Mouse (Mus musculus): ENCODE data around the gene Coq3. TPM values are rescaled to one million over a fixed set of nuclear protein-coding genes. Genes with fewer than 3 reads are reported as not detected.
A peak's percentile ranks its signal among the peaks of the same experiment; 100 is the strongest.

Coq3 gene
- polyA plus RNA-seq (2015; fragmentation: Nextera tagmentation; extraction: Ambion mirVana) = 16.4 and 18.2 TPM in 2 replicates

GRCm38 (mm10) chr4:21879565-21880220, at the start of gene Coq3:
Coq3 (plus strand) TSS chr4:21879673.
- H3K4me1 ChIP-seq (ENCODE audit: control insufficient read depth, insufficient read depth, low read length) = peaks cover 4% of the 10 kb centered on the region; the same call in 1 of the 2 replicates
- no peaks in the 10 kb centered on the region for H3K27me3 ChIP-seq (ENCODE audit: control insufficient read depth, insufficient read depth, low read depth, low read length)
- whole genome bisulfite sequencing = 1% methylated on average over 46 of the region's 51 CpGs
- peak within 1 kb of the TSS; percentile 58 for H3K4me2 ChIP-seq (ENCODE audit: low read length)
- peak within 1 kb of the TSS; percentile 70 for H3K4me3 ChIP-seq (ENCODE audit: low read depth, low read length)
- ATAC-seq = peak; percentile 97
- H3K9ac ChIP-seq (ENCODE audit: low read depth, low read length) = peak within 1 kb of the TSS; percentile 83
- H3K27ac ChIP-seq (ENCODE audit: low read length) = peak within 1 kb of the TSS; percentile 90
- no peaks in the 10 kb centered on the region for H3K9me3 ChIP-seq (replicated peaks; ENCODE audit: control insufficient read depth, low read length, poor library complexity, severe bottlenecking)
- peaks cover 2% of the 10 kb centered on the region; the same call in 1 of the 2 replicates for H3K36me3 ChIP-seq (ENCODE audit: control insufficient read depth, insufficient read depth, low read length)

GRCm38 (mm10) chr4:21832844-21833243, 46.6 kb upstream of the Coq3 start:
- ATAC-seq = no peak
- WGBS = 95% methylated on average over 8 of the region's 8 CpGs

DNA sequence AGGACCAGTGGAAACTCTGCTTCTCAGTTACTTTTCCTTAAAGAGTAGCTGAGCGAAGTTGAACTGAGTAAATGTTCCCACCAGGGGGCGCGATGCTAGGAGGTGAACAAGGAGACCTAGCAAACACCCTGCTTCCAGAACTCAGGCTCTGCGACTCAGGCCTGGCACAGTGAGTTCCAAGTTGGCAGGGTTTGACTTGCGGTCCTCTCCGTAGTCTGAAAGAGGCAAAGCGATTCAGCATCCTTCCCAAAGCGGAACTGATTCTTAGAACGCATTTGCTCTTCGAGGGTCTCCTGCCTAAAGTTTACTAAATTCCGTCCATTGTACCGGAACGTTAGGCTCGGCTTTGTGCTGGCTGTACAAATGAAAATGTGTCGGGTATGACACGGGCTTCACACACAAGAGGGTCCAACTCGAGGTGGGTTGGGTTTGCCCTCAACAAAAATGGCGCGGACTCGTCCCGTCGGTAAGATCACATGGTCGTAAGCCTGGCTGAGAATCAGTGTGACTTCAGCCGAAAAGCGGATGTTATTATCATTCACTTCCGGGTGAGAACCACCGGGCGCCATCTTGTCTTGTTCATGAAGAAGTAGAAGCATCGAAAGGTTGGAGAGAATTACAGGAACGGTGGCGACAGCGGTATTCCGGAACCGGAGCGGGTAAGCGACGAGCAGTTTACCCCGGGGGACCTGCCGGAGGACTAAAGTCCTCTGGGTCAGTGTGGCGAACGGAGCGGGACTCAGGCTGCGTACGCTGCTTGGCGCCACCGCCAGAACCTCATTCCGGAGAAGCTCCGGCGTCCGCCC, 31.8 kb upstream of the Coq3 start, which contains the start of gene Pnisr:
Gene Pnisr (plus strand): TSS at position 103 of the 806 bp plus-strand sequence.
- peak; percentile 99 for ATAC-seq
- WGBS = under 1% methylated on average over 50 of the region's 50 CpGs
- H3K36me3 ChIP-seq (ENCODE audit: control insufficient read depth, insufficient read depth, low read length) = no peaks in the 10 kb centered on the region

More at GRCm38 (mm10) chr4:21832844-21833243, 46.6 kb upstream of the Coq3 start:
- no peaks in the 10 kb centered on the region for H3K9me3 ChIP-seq (replicated peaks; ENCODE audit: control insufficient read depth, low read length, poor library complexity, severe bottlenecking)
- no peak overlapping the region for H3K4me3 ChIP-seq (ENCODE audit: low read depth, low read length)
- no peaks in the 10 kb centered on the region for H3K4me1 ChIP-seq (ENCODE audit: control insufficient read depth, insufficient read depth, low read length)
- no peak overlapping the region for H3K4me2 ChIP-seq (ENCODE audit: low read length)
- H3K36me3 ChIP-seq (ENCODE audit: control insufficient read depth, insufficient read depth, low read length) = peaks cover 5% of the 10 kb centered on the region; the same call in 1 of the 2 replicates
- no peaks in the 10 kb centered on the region for H3K27me3 ChIP-seq (ENCODE audit: control insufficient read depth, insufficient read depth, low read depth, low read length)
- no peak overlapping the region for H3K9ac ChIP-seq (ENCODE audit: low read depth, low read length)
- H3K27ac ChIP-seq (ENCODE audit: low read length) = no peak overlapping the region

DNA sequence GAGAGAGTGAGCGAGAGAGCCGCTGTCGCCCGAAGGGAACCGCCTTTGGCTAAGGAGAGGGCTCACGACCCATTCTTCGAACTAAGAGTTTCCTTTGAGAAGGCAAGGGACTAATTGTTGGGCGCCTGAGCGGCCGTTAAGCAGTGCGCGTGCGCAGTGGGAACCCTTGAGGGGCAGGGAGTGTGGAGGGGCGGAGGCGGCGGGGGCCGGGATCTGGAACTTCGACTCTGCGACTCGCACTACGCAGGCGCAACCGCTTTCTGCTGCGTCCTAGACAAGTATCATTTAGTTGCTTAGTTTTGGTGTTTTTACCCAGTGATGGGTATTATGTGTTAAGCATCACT, 31.2 kb upstream of the Coq3 start:
- H3K4me2 ChIP-seq (ENCODE audit: low read length) = peak overlapping the region; percentile 54
- ATAC-seq = peak; percentile 91
- under 1% methylated on average over 24 of the region's 24 CpGs for WGBS
- H3K9me3 ChIP-seq (replicated peaks; ENCODE audit: control insufficient read depth, low read length, poor library complexity, severe bottlenecking) = no peaks in the 10 kb centered on the region
- no peaks in the 10 kb centered on the region for H3K36me3 ChIP-seq (ENCODE audit: control insufficient read depth, insufficient read depth, low read length)
- peak overlapping the region; percentile 99 for H3K27ac ChIP-seq (ENCODE audit: low read length)
- H3K9ac ChIP-seq (ENCODE audit: low read depth, low read length) = peak overlapping the region; percentile 95
- H3K27me3 ChIP-seq (ENCODE audit: control insufficient read depth, insufficient read depth, low read depth, low read length) = no peaks in the 10 kb centered on the region
- peaks cover 20% of the 10 kb centered on the region for H3K4me1 ChIP-seq (ENCODE audit: control insufficient read depth, insufficient read depth, low read length)
- H3K4me3 ChIP-seq (ENCODE audit: low read depth, low read length) = peak overlapping the region; percentile 93

More for the DNA sequence above, 31.8 kb upstream of the Coq3 start, which contains the start of gene Pnisr:
- Histone ChIP-seq H3K27ac (ENCODE audit: low read length) (peak within 1 kb of the TSS; percentile 99), H3K27me3 (ENCODE audit: control insufficient read depth, insufficient read depth, low read depth, low read length) (no peaks in the 10 kb centered on the region), H3K4me1 (ENCODE audit: control insufficient read depth, insufficient read depth, low read length) (peaks cover 20% of the 10 kb centered on the region), H3K4me3 (ENCODE audit: low read depth, low read length) (peak within 1 kb of the TSS; percentile 93), H3K9me3 (replicated peaks; ENCODE audit: control insufficient read depth, low read length, poor library complexity, severe bottlenecking) (no peaks in the 10 kb centered on the region), H3K9ac (ENCODE audit: low read depth, low read length) (peak within 1 kb of the TSS; percentile 95), H3K4me2 (ENCODE audit: low read length) (peak within 1 kb of the TSS; percentile 54)

GRCm38 (mm10) chr4:21857481-21857880, 22.0 kb upstream of the Coq3 start:
- WGBS = 77% methylated on average over 1 of the region's 1 CpGs
- peaks cover 21% of the 10 kb centered on the region for H3K36me3 ChIP-seq (ENCODE audit: control insufficient read depth, insufficient read depth, low read length)
- no peak overlapping the region for H3K27ac ChIP-seq (ENCODE audit: low read length)
- no peak overlapping the region for H3K4me3 ChIP-seq (ENCODE audit: low read depth, low read length)
- no peak for ATAC-seq
- no peaks in the 10 kb centered on the region for H3K27me3 ChIP-seq (ENCODE audit: control insufficient read depth, insufficient read depth, low read depth, low read length)
- no peaks in the 10 kb centered on the region for H3K4me1 ChIP-seq (ENCODE audit: control insufficient read depth, insufficient read depth, low read length)
- H3K9me3 ChIP-seq (replicated peaks; ENCODE audit: control insufficient read depth, low read length, poor library complexity, severe bottlenecking) = no peaks in the 10 kb centered on the region
- no peak overlapping the region for H3K4me2 ChIP-seq (ENCODE audit: low read length)
- no peak overlapping the region for H3K9ac ChIP-seq (ENCODE audit: low read depth, low read length)

DNA sequence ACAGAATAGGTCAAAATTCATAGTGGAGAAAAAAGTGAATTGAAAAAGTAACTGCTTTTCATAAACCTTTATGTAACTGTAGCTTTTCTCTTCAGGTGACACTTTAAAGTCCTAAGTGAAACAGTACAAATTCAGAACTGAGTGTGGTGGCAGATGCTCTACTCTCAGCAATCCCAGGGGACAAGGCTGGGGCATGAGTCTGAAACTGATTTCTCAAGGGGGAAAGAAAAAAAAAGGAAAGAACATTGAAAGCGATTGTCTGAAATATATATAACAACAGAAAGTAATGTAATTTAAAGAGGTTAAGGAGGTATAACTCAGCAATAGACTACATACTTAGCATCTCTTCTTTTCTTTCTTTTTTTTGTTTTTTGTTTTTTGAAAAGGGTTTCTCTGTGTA, 14.2 kb upstream of the Coq3 start:
- no peaks in the 10 kb centered on the region for H3K9me3 ChIP-seq (replicated peaks; ENCODE audit: control insufficient read depth, low read length, poor library complexity, severe bottlenecking)
- no peak overlapping the region for H3K4me3 ChIP-seq (ENCODE audit: low read depth, low read length)
- no peak overlapping the region for H3K9ac ChIP-seq (ENCODE audit: low read depth, low read length)
- H3K4me1 ChIP-seq (ENCODE audit: control insufficient read depth, insufficient read depth, low read length) = no peaks in the 10 kb centered on the region
- H3K27ac ChIP-seq (ENCODE audit: low read length) = no peak overlapping the region
- ATAC-seq = no peak
- H3K36me3 ChIP-seq (ENCODE audit: control insufficient read depth, insufficient read depth, low read length) = peaks cover 31% of the 10 kb centered on the region
- 97% methylated on average over 1 of the region's 1 CpGs for WGBS
- no peaks in the 10 kb centered on the region for H3K27me3 ChIP-seq (ENCODE audit: control insufficient read depth, insufficient read depth, low read depth, low read length)
- no peak overlapping the region for H3K4me2 ChIP-seq (ENCODE audit: low read length)

GRCm38 (mm10) chr4:21878776-21879175, 697 bp upstream of the Coq3 start:
- Histone ChIP-seq H3K27me3 (ENCODE audit: control insufficient read depth, insufficient read depth, low read depth, low read length) (no peaks in the 10 kb centered on the region), H3K9me3 (replicated peaks; ENCODE audit: control insufficient read depth, low read length, poor library complexity, severe bottlenecking) (no peaks in the 10 kb centered on the region), H3K36me3 (ENCODE audit: control insufficient read depth, insufficient read depth, low read length) (peaks cover 6% of the 10 kb centered on the region), H3K4me2 (ENCODE audit: low read length) (peak overlapping the region; percentile 58), H3K4me3 (ENCODE audit: low read depth, low read length) (peak overlapping the region; percentile 70), H3K27ac (ENCODE audit: low read length) (no peak overlapping the region), H3K4me1 (ENCODE audit: control insufficient read depth, insufficient read depth, low read length) (peaks cover 4% of the 10 kb centered on the region; the same call in 1 of the 2 replicates), H3K9ac (ENCODE audit: low read depth, low read length) (no peak overlapping the region)
- 31% methylated on average over 6 of the region's 6 CpGs for WGBS
- no peak for ATAC-seq

GRCm38 (mm10) chr4:21882806-21883205, 3.3 kb downstream of the Coq3 start:
- Histone ChIP-seq H3K9me3 (replicated peaks; ENCODE audit: control insufficient read depth, low read length, poor library complexity, severe bottlenecking) (no peaks in the 10 kb centered on the region), H3K4me1 (ENCODE audit: control insufficient read depth, insufficient read depth, low read length) (peaks cover 4% of the 10 kb centered on the region; the same call in 1 of the 2 replicates), H3K4me3 (ENCODE audit: low read depth, low read length) (no peak overlapping the region), H3K4me2 (ENCODE audit: low read length) (no peak overlapping the region), H3K27ac (ENCODE audit: low read length) (no peak overlapping the region), H3K36me3 (ENCODE audit: control insufficient read depth, insufficient read depth, low read length) (no peaks in the 10 kb centered on the region), H3K27me3 (ENCODE audit: control insufficient read depth, insufficient read depth, low read depth, low read length) (no peaks in the 10 kb centered on the region), H3K9ac (ENCODE audit: low read depth, low read length) (no peak overlapping the region)
- no peak for ATAC-seq
- 93% methylated on average over 6 of the region's 6 CpGs for WGBS

- 92% methylated on average over 8 of the region's 8 CpGs for WGBS
Measured at GRCm38 (mm10) chr4:21885831-21886230, 6.4 kb downstream of the Coq3 start.

More at GRCm38 (mm10) chr4:21885831-21886230, 6.4 kb downstream of the Coq3 start:
- no peak overlapping the region for H3K27ac ChIP-seq (ENCODE audit: low read length)
- no peaks in the 10 kb centered on the region for H3K4me1 ChIP-seq (ENCODE audit: control insufficient read depth, insufficient read depth, low read length)
- H3K9me3 ChIP-seq (replicated peaks; ENCODE audit: control insufficient read depth, low read length, poor library complexity, severe bottlenecking) = no peaks in the 10 kb centered on the region
- H3K36me3 ChIP-seq (ENCODE audit: control insufficient read depth, insufficient read depth, low read length) = no peaks in the 10 kb centered on the region
- no peak overlapping the region for H3K4me2 ChIP-seq (ENCODE audit: low read length)
- H3K9ac ChIP-seq (ENCODE audit: low read depth, low read length) = no peak overlapping the region
- no peak for ATAC-seq
- H3K4me3 ChIP-seq (ENCODE audit: low read depth, low read length) = no peak overlapping the region
- no peaks in the 10 kb centered on the region for H3K27me3 ChIP-seq (ENCODE audit: control insufficient read depth, insufficient read depth, low read depth, low read length)
